Comparison of ENCODE assay signal across 10 mouse cellular contexts in the genomic region with DNA sequence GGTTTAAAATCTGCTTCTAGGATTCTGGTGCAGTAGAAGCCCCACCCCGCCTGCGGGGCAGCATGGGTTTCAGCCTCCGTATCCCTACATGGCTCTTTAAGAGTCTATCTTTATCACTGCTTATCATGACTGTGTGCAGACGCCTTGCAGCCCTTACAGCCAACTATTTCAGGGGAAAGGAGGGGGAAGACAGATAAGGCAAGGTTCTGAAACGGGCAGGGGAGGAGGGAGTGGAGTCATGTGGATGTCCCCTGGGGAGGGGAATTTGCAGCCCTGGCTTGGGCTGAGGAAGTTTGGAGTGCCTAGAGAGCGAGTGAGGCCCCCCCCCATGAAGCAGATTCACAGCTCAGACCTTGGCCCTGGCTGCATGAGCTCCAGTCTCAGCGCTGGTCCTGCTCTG. TPM values are rescaled to one million over a fixed set of nuclear protein-coding genes. Genes with fewer than 3 reads are reported as not detected.
DNase-seq lines count a peak whose midpoint lies in the region; ATAC-seq and TF ChIP-seq lines count a peak whose summit lies in the region.
"Had no signal": no experiment of that assay in that cellular context is flagged by ENCODE, and none has a peak within 500 bp of the region (broad histone marks: within the 10 kb centered on the region; RNA-seq: fewer than 3 reads in every experiment).

No protein-coding gene starts in this region.

- no peak for DNase-seq in kidney, adult 18-20 months
- peak; percentile 35 for DNase-seq in G1E (ENCODE audit: low spot score)
- DNase-seq in heart, adult 2 months: peak; percentile 52 to 77
- peak; percentile 61 for DNase-seq in liver
- DNase-seq in adrenal gland, postnatal 36 days: no peak
- DNase-seq in left cerebral cortex, postnatal 10 days (ENCODE audit: extremely low spot score in 1 of 2, low spot score in 2 of 2): no peak
- DNase-seq: right cerebral cortex, postnatal 25 days had no signal

- peaks cover 15% of the 10 kb centered on the region for H3K4me1 ChIP-seq in kidney, embryonic 14.5 days (ENCODE audit: control insufficient read depth, insufficient read depth, low read length)
- H3K4me1 ChIP-seq in G1E (ENCODE audit: insufficient read depth, low read depth, low read length): peaks cover 17% of the 10 kb centered on the region
- peaks cover 14% of the 10 kb centered on the region for H3K4me1 ChIP-seq in heart, adult 2 months (ENCODE audit: control insufficient read depth, insufficient read depth, low read length)
- peaks cover 17% of the 10 kb centered on the region for H3K4me1 ChIP-seq in hindbrain, embryonic 13.5 days (replicated peaks)

- peak; percentile 85; the same call in 1 of the 2 replicates for TF ChIP-seq EP300 in heart, adult 2 months (IDR thresholded peaks at IDR 0.05; ENCODE audit: insufficient read depth, low read depth, low read length)

- no peaks in the 10 kb centered on the region for H3K9me3 ChIP-seq in kidney, embryonic 14.5 days (ENCODE audit: control insufficient read depth, low read length)
- H3K9me3 ChIP-seq in G1E (replicated peaks): no peaks in the 10 kb centered on the region
- H3K9me3 ChIP-seq in hindbrain, embryonic 13.5 days: no peaks in the 10 kb centered on the region

- peak; percentile 75 for ATAC-seq in kidney, embryonic 14.5 days (ENCODE audit: low FRiP score, low TSS enrichment)
- ATAC-seq in G1E (ENCODE audit: extremely low read depth, insufficient number of reproducible peaks, low FRiP score, poor library complexity, severe bottlenecking): peak; percentile 87
- no peak for ATAC-seq in hindbrain, embryonic 13.5 days (ENCODE audit: low FRiP score)

- no peak overlapping the region for H3K4me3 ChIP-seq in kidney, embryonic 14.5 days (ENCODE audit: low read length)
- no peak overlapping the region for H3K4me3 ChIP-seq in G1E (ENCODE audit: low read depth, low read length)
- H3K4me3 ChIP-seq in heart, adult 2 months: no peak overlapping the region
- no peak overlapping the region for H3K4me3 ChIP-seq in hindbrain, embryonic 13.5 days
- H3K4me3 ChIP-seq: myocyte had no signal

- TF ChIP-seq CTCF in G1E (IDR thresholded peaks at IDR 0.05; ENCODE audit: low read depth, low read length): no peak
- no peak for TF ChIP-seq CTCF in heart, adult 2 months (IDR thresholded peaks at IDR 0.05)

- intact Hi-C loops in heart, adult 2 months (cut with DNase I): loop anchor here (2.0 kb wide), 1 partner anchor 17 kb away; no protein-coding TSS in a partner anchor
- intact Hi-C loops in left cerebral cortex, postnatal 10 days (cut with DNase I): no loop called here

- no peaks in the 10 kb centered on the region for H3K36me3 ChIP-seq in kidney, embryonic 14.5 days (ENCODE audit: control insufficient read depth, insufficient read depth, low read length)
- H3K36me3 ChIP-seq in G1E (replicated peaks): no peaks in the 10 kb centered on the region
- peaks cover 2% of the 10 kb centered on the region; the same call in 1 of the 2 replicates for H3K36me3 ChIP-seq in heart, adult 2 months (ENCODE audit: control insufficient read depth, insufficient read depth, low read length)
- no peaks in the 10 kb centered on the region; the same call in 1 of the 2 replicates for H3K36me3 ChIP-seq in hindbrain, embryonic 13.5 days

- 37% methylated on average over 7 of the region's 7 CpGs for WGBS in kidney, embryonic 14.5 days
- 5% methylated on average over 7 of the region's 7 CpGs for WGBS in heart, adult 2 months
- WGBS in hindbrain, embryonic 13.5 days: 53% methylated on average over 7 of the region's 7 CpGs

- no peak overlapping the region for H3K4me2 ChIP-seq in kidney, embryonic 14.5 days (replicated peaks; ENCODE audit: low read depth, low read length)
- H3K4me2 ChIP-seq in hindbrain, embryonic 13.5 days: no peak overlapping the region

- H3K27me3 ChIP-seq in kidney, embryonic 14.5 days (ENCODE audit: control insufficient read depth, insufficient read depth, low read length): no peaks in the 10 kb centered on the region
- H3K27me3 ChIP-seq in G1E (ENCODE audit: insufficient read depth, low read length): peaks cover 12% of the 10 kb centered on the region; the same call in 1 of the 2 replicates
- H3K27me3 ChIP-seq in heart, adult 2 months (ENCODE audit: control insufficient read depth, insufficient read depth, low read length): no peaks in the 10 kb centered on the region
- no peaks in the 10 kb centered on the region for H3K27me3 ChIP-seq in hindbrain, embryonic 13.5 days

- H3K79me2 ChIP-seq in heart, adult 2 months (replicated peaks; ENCODE audit: control insufficient read depth, insufficient read depth, low read length): 0 out of 2 replicates have a peak, but pooled peaks cover 2% of the 10 kb centered on the region

- H3K9ac ChIP-seq in kidney, embryonic 14.5 days (ENCODE audit: low read depth, low read length): 0 out of 2 replicates have a peak overlapping the region, but pooled peaks have one; percentile 12
- no peak overlapping the region for H3K9ac ChIP-seq in heart, adult 2 months (ENCODE audit: low read depth, low read length)
- no peak overlapping the region for H3K9ac ChIP-seq in hindbrain, embryonic 13.5 days

- TF ChIP-seq POLR2A in heart, adult 2 months (IDR thresholded peaks at IDR 0.05; ENCODE audit: insufficient read depth, low read depth, low read length): peak; percentile 40; the same call in 1 of the 2 replicates

- no peak overlapping the region for H3K27ac ChIP-seq in kidney, embryonic 14.5 days (ENCODE audit: low read depth, low read length)
- peak overlapping the region; percentile 55 for H3K27ac ChIP-seq in heart, adult 2 months
- H3K27ac ChIP-seq in hindbrain, embryonic 13.5 days: no peak overlapping the region

RNA-seq across cellular contexts. Expression of gene Prkce, which starts 18.0 kb away (rescaled TPM):
- 7.2 and 8.8 TPM in 2 replicates for polyA plus RNA-seq in kidney, embryonic 14.5 days (2014; fragmentation: Nextera tagmentation; extraction: Ambion mirVana)
- 5.1 and 6.1 TPM in 2 replicates for total RNA-seq in G1E (2014; fragmentation: Nextera tagmentation)
- 2.5 and 2.7 TPM in 2 replicates for total RNA-seq in G1E (2017)
- 2.0 and 2.2 TPM in 2 replicates for polyA plus RNA-seq in G1E (2012)
- 10 to 100 TPM; 26.0 to 27.3 TPM for total RNA-seq in heart, adult 2 months (2021)
- 6.1 and 8.1 TPM in 2 replicates for polyA plus RNA-seq in heart, adult 2 months (2012; rRNA removed)
- 10 to 100 TPM; 18.1 to 21.1 TPM for total RNA-seq in adrenal gland, postnatal 36 days (2021)
- total RNA-seq in left cerebral cortex, postnatal 10 days (2021): 100 to 1,000 TPM; 273 to 281 TPM
- polyA plus RNA-seq in hindbrain, embryonic 13.5 days (2015; fragmentation: Nextera tagmentation; extraction: Ambion mirVana): 18.7 and 19.8 TPM in 2 replicates

RNA-seq across cellular contexts. Expression of gene Srbd1, which starts 40.6 kb away (rescaled TPM):
- polyA plus RNA-seq in kidney, embryonic 14.5 days (2014; fragmentation: Nextera tagmentation; extraction: Ambion mirVana): 11.6 and 12.7 TPM in 2 replicates
- total RNA-seq in G1E (2014; fragmentation: Nextera tagmentation): 33.3 and 36.1 TPM in 2 replicates
- 26.6 and 28.3 TPM in 2 replicates for total RNA-seq in G1E (2017)
- polyA plus RNA-seq in G1E (2012): 6.2 and 8.9 TPM in 2 replicates
- 10 to 100 TPM; 12.2 to 12.3 TPM for total RNA-seq in heart, adult 2 months (2021)
- polyA plus RNA-seq in heart, adult 2 months (2012; rRNA removed): 2.7 and 4.1 TPM in 2 replicates
- total RNA-seq in adrenal gland, postnatal 36 days (2021): 10 to 100 TPM; 18.8 to 20.6 TPM
- total RNA-seq in left cerebral cortex, postnatal 10 days (2021): 10 to 100 TPM; 14.3 to 15.9 TPM
- 15.8 and 16.6 TPM in 2 replicates for polyA plus RNA-seq in hindbrain, embryonic 13.5 days (2015; fragmentation: Nextera tagmentation; extraction: Ambion mirVana)

Comparison
In these comparisons a context has a peak if more than half of its experiments do, and no peak if none do; other contexts are left out.
1. DNase-seq: peak in G1E (single experiment), heart, adult 2 months (2 of 2) and liver (single experiment); none in kidney, adult 18-20 months (single experiment), adrenal gland, postnatal 36 days (0 of 2) and left cerebral cortex, postnatal 10 days (0 of 2).
2. RNA of gene Prkce, which starts 18.0 kb away (total RNA-seq): 273 to 281 TPM in left cerebral cortex, postnatal 10 days; 26.0 to 27.3 TPM in heart, adult 2 months, 18.1 to 21.1 TPM in adrenal gland, postnatal 36 days and 2.5 to 6.1 TPM in G1E; every median in the first group is over 4 times any median in the second.